Mouse (Mus musculus): ENCODE measurements around the gene Tfcp2. TPM values are rescaled to one million over a fixed set of nuclear protein-coding genes. Genes with fewer than 3 reads are reported as not detected.

Gene Tfcp2
- 15.8 and 20.1 TPM in 2 replicates for polyA plus RNA-seq (2015; fragmentation: Nextera tagmentation; extraction: Ambion mirVana)

GRCm38 (mm10) chr15:100551326-100552307, at the start of gene Tfcp2:
Gene Tfcp2 (minus strand): TSS chr15:100552008.
- H3K4me2 ChIP-seq, result peak within 1 kb of the TSS; percentile 91
- no peaks in the 10 kb centered on the region for H3K27me3 ChIP-seq
- ATAC-seq (replicated peaks; ENCODE audit: insufficient number of reproducible peaks, insufficient read depth, low FRiP score, low read depth), result peak; percentile 98
- H3K27ac ChIP-seq, result peak within 1 kb of the TSS; percentile 92
- no peaks in the 10 kb centered on the region for H3K9me3 ChIP-seq (replicated peaks)
- under 1% methylated on average over 84 of the region's 84 CpGs for WGBS
- H3K9ac ChIP-seq, result peak within 1 kb of the TSS; percentile 88
- peak within 1 kb of the TSS; percentile 69 for H3K4me3 ChIP-seq
- H3K36me3 ChIP-seq, result peaks cover 3% of the 10 kb centered on the region; the same call in 1 of the 2 replicates
- H3K4me1 ChIP-seq (replicated peaks), result peaks cover 22% of the 10 kb centered on the region

- no peaks in the 10 kb centered on the region for H3K36me3 ChIP-seq
- H3K9ac ChIP-seq, result peak overlapping the region; percentile 95; the same call in 1 of the 2 replicates
Measured at GRCm38 (mm10) chr15:100600696-100601272, 49.0 kb upstream of the Tfcp2 start.

GRCm38 (mm10) chr15:100600047-100600695, 48.4 kb upstream of the Tfcp2 start:
- H3K27me3 ChIP-seq, result peaks cover 22% of the 10 kb centered on the region
- H3K9me3 ChIP-seq (replicated peaks), result no peaks in the 10 kb centered on the region
- H3K4me1 ChIP-seq (replicated peaks), result peaks cover 18% of the 10 kb centered on the region
- H3K36me3 ChIP-seq, result no peaks in the 10 kb centered on the region
- H3K9ac ChIP-seq, result peak overlapping the region; percentile 95
- peak overlapping the region; percentile 80 for H3K27ac ChIP-seq
- H3K4me2 ChIP-seq, result peak overlapping the region; percentile 99
- peak; percentile 54 for ATAC-seq (replicated peaks; ENCODE audit: insufficient number of reproducible peaks, insufficient read depth, low FRiP score, low read depth)
- H3K4me3 ChIP-seq, result peak overlapping the region; percentile 93
- 1% methylated on average over 35 of the region's 35 CpGs for WGBS

More at GRCm38 (mm10) chr15:100600696-100601272, 49.0 kb upstream of the Tfcp2 start:
- peak overlapping the region; percentile 93 for H3K4me3 ChIP-seq
- 26% methylated on average over 21 of the region's 21 CpGs for WGBS
- no peak for ATAC-seq (replicated peaks; ENCODE audit: insufficient number of reproducible peaks, insufficient read depth, low FRiP score, low read depth)
- no peaks in the 10 kb centered on the region for H3K9me3 ChIP-seq (replicated peaks)
- H3K27ac ChIP-seq, result no peak overlapping the region
- H3K4me2 ChIP-seq, result peak overlapping the region; percentile 99
- peaks cover 18% of the 10 kb centered on the region for H3K4me1 ChIP-seq (replicated peaks)
- peaks cover 25% of the 10 kb centered on the region for H3K27me3 ChIP-seq

GRCm38 (mm10) chr15:100599276-100600046, 47.7 kb upstream of the Tfcp2 start, which contains the start of gene Pou6f1:
Gene Pou6f1 (minus strand): TSS chr15:100599984.
- no peaks in the 10 kb centered on the region for H3K9me3 ChIP-seq (replicated peaks)
- H3K4me1 ChIP-seq (replicated peaks), result peaks cover 18% of the 10 kb centered on the region
- peak; percentile 69 for ATAC-seq (replicated peaks; ENCODE audit: insufficient number of reproducible peaks, insufficient read depth, low FRiP score, low read depth)
- H3K27me3 ChIP-seq, result peaks cover 22% of the 10 kb centered on the region
- peak within 1 kb of the TSS; percentile 99 for H3K4me2 ChIP-seq
- no peaks in the 10 kb centered on the region for H3K36me3 ChIP-seq
- H3K27ac ChIP-seq, result peak within 1 kb of the TSS; percentile 80
- peak within 1 kb of the TSS; percentile 93 for H3K4me3 ChIP-seq
- H3K9ac ChIP-seq, result peak within 1 kb of the TSS; percentile 95
- WGBS, result under 1% methylated on average over 45 of the region's 76 CpGs

- H3K9me3 ChIP-seq (replicated peaks), result no peaks in the 10 kb centered on the region
- H3K27ac ChIP-seq, result peak overlapping the region; percentile 80
- H3K36me3 ChIP-seq, result no peaks in the 10 kb centered on the region
- peak overlapping the region; percentile 93 for H3K4me3 ChIP-seq
- no peak; the same call in 1 of the 2 replicates for ATAC-seq (replicated peaks; ENCODE audit: insufficient number of reproducible peaks, insufficient read depth, low FRiP score, low read depth)
- H3K27me3 ChIP-seq, result peaks cover 22% of the 10 kb centered on the region
- peaks cover 18% of the 10 kb centered on the region for H3K4me1 ChIP-seq (replicated peaks)
- under 1% methylated on average over 12 of the region's 12 CpGs for WGBS
- peak overlapping the region; percentile 95 for H3K9ac ChIP-seq
- H3K4me2 ChIP-seq, result peak overlapping the region; percentile 99
Measured at GRCm38 (mm10) chr15:100598883-100599275, 47.1 kb upstream of the Tfcp2 start.

GRCm38 (mm10) chr15:100598287-100598882, 46.6 kb upstream of the Tfcp2 start:
- 24% methylated on average over 9 of the region's 9 CpGs for WGBS
- Histone ChIP-seq H3K27me3 (peaks cover 18% of the 10 kb centered on the region), H3K4me2 (peak overlapping the region; percentile 99), H3K4me3 (peak overlapping the region; percentile 93), H3K4me1 (replicated peaks) (peaks cover 18% of the 10 kb centered on the region), H3K9me3 (replicated peaks) (no peaks in the 10 kb centered on the region), H3K36me3 (no peaks in the 10 kb centered on the region), H3K27ac (peak overlapping the region; percentile 80), H3K9ac (peak overlapping the region; percentile 95; the same call in 1 of the 2 replicates)
- ATAC-seq (replicated peaks; ENCODE audit: insufficient number of reproducible peaks, insufficient read depth, low FRiP score, low read depth), result no peak

GRCm38 (mm10) chr15:100592817-100593216, 41.0 kb upstream of the Tfcp2 start:
- no peak for ATAC-seq (replicated peaks; ENCODE audit: insufficient number of reproducible peaks, insufficient read depth, low FRiP score, low read depth)
- 79% methylated on average over 6 of the region's 6 CpGs for WGBS
- Histone ChIP-seq H3K27me3 (no peaks in the 10 kb centered on the region), H3K9ac (no peak overlapping the region), H3K27ac (no peak overlapping the region), H3K4me3 (no peak overlapping the region), H3K4me1 (replicated peaks) (no peaks in the 10 kb centered on the region), H3K4me2 (no peak overlapping the region), H3K36me3 (no peaks in the 10 kb centered on the region), H3K9me3 (replicated peaks) (no peaks in the 10 kb centered on the region)

- Histone ChIP-seq H3K4me3 (no peak overlapping the region), H3K9ac (no peak overlapping the region), H3K36me3 (peaks cover 10% of the 10 kb centered on the region), H3K27me3 (no peaks in the 10 kb centered on the region), H3K27ac (no peak overlapping the region), H3K9me3 (replicated peaks) (no peaks in the 10 kb centered on the region), H3K4me2 (no peak overlapping the region), H3K4me1 (replicated peaks) (no peaks in the 10 kb centered on the region)
- WGBS, result 67% methylated on average over 8 of the region's 8 CpGs
- ATAC-seq (replicated peaks; ENCODE audit: insufficient number of reproducible peaks, insufficient read depth, low FRiP score, low read depth), result no peak
Measured at GRCm38 (mm10) chr15:100590436-100590835, 38.6 kb upstream of the Tfcp2 start.

- no peaks in the 10 kb centered on the region for H3K4me1 ChIP-seq (replicated peaks)
- 86% methylated on average over 6 of the region's 6 CpGs for WGBS
- no peak for ATAC-seq (replicated peaks; ENCODE audit: insufficient number of reproducible peaks, insufficient read depth, low FRiP score, low read depth)
- no peaks in the 10 kb centered on the region for H3K27me3 ChIP-seq
- H3K9me3 ChIP-seq (replicated peaks), result no peaks in the 10 kb centered on the region
- no peak overlapping the region for H3K9ac ChIP-seq
- H3K27ac ChIP-seq, result no peak overlapping the region
- no peak overlapping the region for H3K4me3 ChIP-seq
- no peak overlapping the region for H3K4me2 ChIP-seq
- peaks cover 12% of the 10 kb centered on the region for H3K36me3 ChIP-seq
Measured at GRCm38 (mm10) chr15:100588297-100588696, 36.5 kb upstream of the Tfcp2 start.

- no peaks in the 10 kb centered on the region for H3K4me1 ChIP-seq (replicated peaks)
- H3K4me3 ChIP-seq, result no peak overlapping the region
- no peaks in the 10 kb centered on the region for H3K9me3 ChIP-seq (replicated peaks)
- no peak overlapping the region for H3K27ac ChIP-seq
- 85% methylated on average over 4 of the region's 4 CpGs for WGBS
- no peak overlapping the region for H3K4me2 ChIP-seq
- ATAC-seq (replicated peaks; ENCODE audit: insufficient number of reproducible peaks, insufficient read depth, low FRiP score, low read depth), result no peak
- no peaks in the 10 kb centered on the region for H3K27me3 ChIP-seq
- peaks cover 12% of the 10 kb centered on the region for H3K36me3 ChIP-seq
- H3K9ac ChIP-seq, result no peak overlapping the region
Measured at GRCm38 (mm10) chr15:100587166-100587565, 35.4 kb upstream of the Tfcp2 start.
